Mouse (Mus musculus) lung, postnatal 0 days (tissue): ENCODE data around the gene Glis1. TPM values are rescaled to one million over a fixed set of nuclear protein-coding genes. Genes with fewer than 3 reads are reported as not detected.
A peak's percentile ranks its signal among the peaks of the same experiment; 100 is the strongest.

Source experiments
- ATAC-seq: fragments of 200-750 bp; cut with Nextera tagmentation; 2 replicates; pipeline ENCODE4 v1.8.0; 2017; ENCODE audit warnings: moderate library complexity
- DNase-seq: peaks from one replicate; pipeline ENCODE4 v3.0.0-alpha.2; 2016; ENCODE audit warnings: low spot score
- H3K27ac ChIP-seq: fragments of 300-500 bp; sonication (generic); 2 replicates; pipeline ENCODE4 v1.5.1; 2014; ENCODE audit warnings: antibody characterized with exemption, mild to moderate bottlenecking, low read length, mixed read lengths
- H3K27me3 ChIP-seq: fragments of 300-500 bp; sonication (generic); replicated peaks from 2 replicates; pipeline ENCODE4 v1.6.1; 2014; ENCODE audit warnings: low read length, mixed read lengths; ENCODE audit not compliant: insufficient read depth
- H3K36me3 ChIP-seq: fragments of 300-500 bp; sonication (generic); 2 replicates; pipeline ENCODE4 v1.6.1; 2014; ENCODE audit warnings: low read length, mixed read lengths; ENCODE audit not compliant: insufficient read depth
- H3K4me1 ChIP-seq: fragments of 300-500 bp; sonication (generic); 2 replicates; pipeline ENCODE4 v1.6.1; 2014; ENCODE audit warnings: antibody characterized with exemption, low read depth, low read length, mixed read lengths; ENCODE audit not compliant: insufficient read depth
- H3K4me2 ChIP-seq: fragments of 300-500 bp; sonication (generic); replicated peaks from 2 replicates; pipeline ENCODE4 v1.6.1; 2014; ENCODE audit warnings: low read depth, mild to moderate bottlenecking, low read length, moderate library complexity, mixed read lengths
- H3K4me3 ChIP-seq: fragments of 300-500 bp; sonication (generic); 2 replicates; pipeline ENCODE4 v1.5.1; 2014; ENCODE audit warnings: low read depth, low read length
- H3K9ac ChIP-seq: fragments of 300-500 bp; sonication (generic); replicated peaks from 2 replicates; pipeline ENCODE4 v1.6.1; 2014; ENCODE audit warnings: low read depth, mild to moderate bottlenecking
- H3K9me3 ChIP-seq: fragments of 300-500 bp; sonication (generic); 2 replicates; pipeline ENCODE4 v1.6.1; 2016; ENCODE audit warnings: low read length, mixed read lengths
- CTCF ChIP-seq: IDR thresholded peaks from 2 replicates; pipeline ENCODE4 v1.5.1; 2016; ENCODE audit warnings: antibody characterized with exemption, mild to moderate bottlenecking
- EP300 ChIP-seq: IDR thresholded peaks from 2 replicates; pipeline ENCODE4 v1.6.1; 2016; ENCODE audit warnings: antibody characterized with exemption, mild to moderate bottlenecking, control low read depth
- WGBS: fragments of 180-500 bp; shearing (Covaris S2); extraction: QIAGEN DNeasy Blood & Tissue Kit; methylation state at CpG from one replicate; pipeline ENCODE4 v1.1.7; 2014; 5-methylcytosine and 5-hydroxymethylcytosine counted together
- polyA plus RNA-seq: library from polyadenylated mRNA; unstranded; fragments of >200 nt; fragmentation: Nextera tagmentation; extraction: Ambion mirVana; gene quantifications from 2 replicates; pipeline ENCODE4 v1.2.1, GENCODE M21; 2015

The Glis1 gene
- polyA plus RNA-seq, result 0.52 and 0.76 TPM in 2 replicates

DNA sequence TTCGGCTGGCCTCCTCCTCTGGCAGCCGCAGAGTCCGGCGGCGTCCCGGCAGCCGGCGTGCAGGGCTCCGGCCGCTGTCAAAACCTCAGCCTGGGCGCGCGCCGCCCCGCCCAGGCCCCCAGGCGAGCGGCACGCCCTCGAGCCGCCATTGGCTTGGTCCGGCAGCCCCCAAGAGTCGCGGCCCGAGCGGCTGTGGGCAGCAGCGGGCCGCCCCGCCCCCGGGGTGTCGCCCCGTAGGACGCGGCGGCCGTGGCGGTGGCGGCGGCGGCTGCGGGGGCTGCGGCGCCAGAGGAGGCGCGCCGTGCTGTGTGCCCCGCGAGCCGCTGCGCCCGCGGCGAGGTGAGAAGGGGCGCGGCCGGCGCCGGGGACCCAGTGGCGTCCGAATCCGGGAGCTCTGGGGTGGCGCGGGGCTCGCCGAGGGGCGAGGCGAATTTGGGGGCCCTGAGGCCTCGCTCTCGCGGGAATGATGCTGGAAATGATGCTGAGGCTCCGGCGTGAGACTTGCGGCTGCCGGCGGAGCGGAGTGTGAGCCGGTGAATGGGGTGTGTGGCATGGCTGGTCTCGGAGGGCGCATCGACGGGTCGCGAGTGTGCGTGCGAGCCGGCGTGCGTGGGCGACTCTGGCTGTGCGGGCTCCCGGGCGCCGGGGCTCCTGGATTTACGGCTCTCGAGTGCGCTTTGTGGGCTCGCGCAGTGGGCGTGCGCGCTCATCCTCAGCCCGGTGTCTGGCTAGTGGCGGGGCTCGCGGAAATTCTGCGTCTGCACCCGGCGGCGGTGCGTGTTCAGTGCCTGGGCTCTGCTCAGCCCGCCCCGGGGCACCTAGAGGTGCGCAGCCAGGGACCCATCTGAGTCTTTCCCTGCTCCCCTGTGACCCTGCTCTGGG, at the start of gene Glis1:
Gene Glis1 (plus strand): TSS at position 236 of the 882 bp plus-strand sequence.
- H3K27ac ChIP-seq, result no peak within 1 kb of the TSS
- peak; percentile 84 for DNase-seq
- peak; percentile 97 for ATAC-seq
- 0 out of 2 replicates have a peak within 1 kb of the TSS, but pooled peaks have one; percentile 2 for H3K9ac ChIP-seq
- H3K9me3 ChIP-seq, result no peaks in the 10 kb centered on the region
- WGBS, result under 1% methylated on average over 78 of the region's 112 CpGs
- TF ChIP-seq CTCF, result no peak
- TF ChIP-seq EP300, result no peak
- H3K27me3 ChIP-seq, result peaks cover 30% of the 10 kb centered on the region
- H3K4me2 ChIP-seq, result peak within 1 kb of the TSS; percentile 94
- H3K4me1 ChIP-seq, result no peaks in the 10 kb centered on the region
- peak within 1 kb of the TSS; percentile 57 for H3K4me3 ChIP-seq
- H3K36me3 ChIP-seq, result no peaks in the 10 kb centered on the region

GRCm38 (mm10) chr4:107387038-107387437, 47.4 kb upstream of the Glis1 start:
- H3K4me2 ChIP-seq, result no peak overlapping the region
- H3K27me3 ChIP-seq, result no peaks in the 10 kb centered on the region
- H3K9me3 ChIP-seq, result no peaks in the 10 kb centered on the region
- no peaks in the 10 kb centered on the region for H3K4me1 ChIP-seq
- TF ChIP-seq EP300, result no peak
- TF ChIP-seq CTCF, result no peak
- no peak overlapping the region for H3K9ac ChIP-seq
- 91% methylated on average over 4 of the region's 4 CpGs for WGBS
- no peak for ATAC-seq
- no peak overlapping the region for H3K27ac ChIP-seq
- no peaks in the 10 kb centered on the region for H3K36me3 ChIP-seq
- no peak overlapping the region for H3K4me3 ChIP-seq
- DNase-seq, result no peak

DNA sequence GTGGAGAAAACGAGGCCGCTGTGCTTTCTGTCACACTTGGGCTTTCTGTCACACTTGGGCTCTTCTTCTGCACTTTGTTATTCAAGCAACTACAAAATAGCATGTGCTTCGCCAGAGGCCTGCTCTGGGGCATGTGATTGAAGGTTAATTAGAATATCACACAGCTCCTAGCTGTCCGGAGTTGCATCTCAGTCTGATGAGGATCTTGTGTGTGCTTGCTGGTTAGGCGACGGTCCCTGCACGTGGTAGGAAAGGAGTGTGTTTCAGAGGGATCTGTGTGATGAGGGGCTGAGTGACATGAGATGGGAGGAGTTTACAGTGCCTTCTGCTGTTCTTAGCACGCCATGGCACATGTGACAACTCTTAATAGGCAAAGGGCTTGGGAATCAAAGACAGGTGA, 46.9 kb upstream of the Glis1 start:
- H3K36me3 ChIP-seq, result no peaks in the 10 kb centered on the region
- H3K27ac ChIP-seq, result no peak overlapping the region
- ATAC-seq (no peak), DNase-seq (no peak)
- H3K9me3 ChIP-seq, result no peaks in the 10 kb centered on the region
- no peak overlapping the region for H3K9ac ChIP-seq
- no peak overlapping the region for H3K4me2 ChIP-seq
- H3K4me1 ChIP-seq, result no peaks in the 10 kb centered on the region
- 94% methylated on average over 8 of the region's 8 CpGs for WGBS
- H3K4me3 ChIP-seq, result no peak overlapping the region
- no peaks in the 10 kb centered on the region for H3K27me3 ChIP-seq
- no peak for TF ChIP-seq EP300
- no peak for TF ChIP-seq CTCF

DNA sequence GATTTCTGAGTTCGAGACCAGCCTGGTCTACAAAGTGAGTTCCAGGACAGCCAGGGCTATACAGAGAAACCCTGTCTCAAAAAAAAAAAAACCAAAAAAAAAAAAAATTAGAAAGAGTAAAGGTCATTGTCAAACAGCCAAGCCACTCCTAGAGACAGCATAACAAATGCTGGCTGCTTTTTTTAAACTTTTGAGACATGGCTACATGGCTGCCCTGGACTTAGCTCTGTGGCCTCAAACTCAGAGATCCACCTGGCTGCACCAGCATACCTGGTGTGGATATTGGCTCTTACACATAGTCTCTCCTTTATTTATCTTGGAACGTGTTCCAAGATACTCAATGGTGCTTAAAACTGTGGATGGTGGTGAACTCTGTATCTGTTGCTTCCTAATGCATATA, 46.1 kb upstream of the Glis1 start:
- Histone ChIP-seq H3K9ac (no peak overlapping the region), H3K9me3 (no peaks in the 10 kb centered on the region), H3K4me3 (no peak overlapping the region), H3K4me2 (no peak overlapping the region), H3K27ac (no peak overlapping the region), H3K36me3 (no peaks in the 10 kb centered on the region), H3K27me3 (no peaks in the 10 kb centered on the region), H3K4me1 (no peaks in the 10 kb centered on the region)
- no peak for TF ChIP-seq CTCF
- TF ChIP-seq EP300, result no peak
- DNase-seq, result no peak
- 71% methylated on average over 1 of the region's 2 CpGs for WGBS
- no peak for ATAC-seq

GRCm38 (mm10) chr4:107389345-107389744, 45.0 kb upstream of the Glis1 start:
- WGBS, result 98% methylated on average over 3 of the region's 3 CpGs
- no peaks in the 10 kb centered on the region for H3K36me3 ChIP-seq

GRCm38 (mm10) chr4:107393771-107394170, 40.6 kb upstream of the Glis1 start:
- Histone ChIP-seq H3K4me1 (no peaks in the 10 kb centered on the region), H3K4me2 (no peak overlapping the region), H3K27me3 (no peaks in the 10 kb centered on the region), H3K4me3 (no peak overlapping the region), H3K9ac (no peak overlapping the region), H3K36me3 (no peaks in the 10 kb centered on the region), H3K9me3 (no peaks in the 10 kb centered on the region), H3K27ac (no peak overlapping the region)
- 92% methylated on average over 2 of the region's 2 CpGs for WGBS
- TF ChIP-seq CTCF, result no peak
- TF ChIP-seq EP300, result no peak
- DNase-seq (no peak), ATAC-seq (no peak)

More at GRCm38 (mm10) chr4:107389345-107389744, 45.0 kb upstream of the Glis1 start:
- DNase-seq (no peak), ATAC-seq (no peak)
- no peak overlapping the region for H3K27ac ChIP-seq
- no peak overlapping the region for H3K9ac ChIP-seq
- TF ChIP-seq CTCF (no peak), EP300 (no peak)
- no peak overlapping the region for H3K4me3 ChIP-seq
- H3K4me1 ChIP-seq, result no peaks in the 10 kb centered on the region
- no peaks in the 10 kb centered on the region for H3K9me3 ChIP-seq
- no peak overlapping the region for H3K4me2 ChIP-seq
- no peaks in the 10 kb centered on the region for H3K27me3 ChIP-seq
